Mouse (Mus musculus): ENCODE results near the gene Stk32c.

Gene Stk32c

DNA sequence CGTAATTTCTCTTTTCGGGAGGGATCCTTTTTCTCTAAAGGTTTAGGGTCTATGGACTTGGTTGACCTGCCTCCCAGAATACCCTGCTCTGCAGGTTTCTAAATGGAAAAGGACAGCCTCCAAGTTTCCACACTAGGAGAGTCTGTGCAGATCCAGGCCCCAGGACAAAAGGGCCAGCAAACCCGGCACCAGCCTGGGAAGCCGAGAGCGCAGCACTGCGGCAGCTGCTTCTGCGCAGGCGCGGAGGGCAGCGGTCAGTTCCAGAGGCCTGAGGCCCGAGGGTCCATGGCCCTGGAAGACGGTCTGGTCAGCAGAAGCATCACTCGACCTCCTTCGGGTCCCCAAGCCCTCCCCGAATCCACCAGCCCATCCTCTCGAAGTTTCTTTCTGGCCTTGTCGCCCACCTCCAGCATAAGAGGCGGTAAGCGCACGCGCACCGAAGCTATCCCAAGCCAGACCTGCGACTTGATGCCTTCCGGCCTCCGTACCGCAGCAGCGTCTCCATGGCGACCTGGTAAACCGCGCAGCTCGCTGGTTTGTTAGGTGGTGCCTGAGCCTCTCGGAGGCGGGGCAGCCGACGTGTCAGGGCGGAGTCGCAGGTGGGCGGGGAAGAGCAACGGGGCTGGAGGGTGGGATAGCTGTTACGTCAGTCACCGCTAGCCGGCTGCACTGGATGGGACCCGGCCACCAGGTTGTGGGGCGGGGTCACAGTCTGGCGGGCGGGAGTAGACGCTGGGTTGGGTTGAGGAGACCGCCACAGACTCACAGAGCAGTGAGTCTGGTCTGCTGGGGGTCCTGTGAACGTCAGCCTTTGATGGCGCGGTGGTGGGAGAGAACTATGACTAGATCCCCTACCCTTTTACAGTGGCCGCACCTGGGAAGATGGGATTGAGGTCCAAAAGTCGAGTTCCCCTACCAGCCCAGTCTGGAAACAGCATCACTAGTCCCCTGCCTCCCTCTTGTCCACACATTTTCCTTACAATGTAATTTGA is at the start of gene Stk32c, which contains the start of gene Lrrc27:
Stk32c (minus strand) TSS at position 554 of the 992 bp plus-strand sequence.
Lrrc27 (plus strand) TSS at position 235 of the 992 bp plus-strand sequence.
- peak; percentile 93 for DNase-seq (ENCODE audit: extremely low spot score, low read depth, low spot score)

DNA sequence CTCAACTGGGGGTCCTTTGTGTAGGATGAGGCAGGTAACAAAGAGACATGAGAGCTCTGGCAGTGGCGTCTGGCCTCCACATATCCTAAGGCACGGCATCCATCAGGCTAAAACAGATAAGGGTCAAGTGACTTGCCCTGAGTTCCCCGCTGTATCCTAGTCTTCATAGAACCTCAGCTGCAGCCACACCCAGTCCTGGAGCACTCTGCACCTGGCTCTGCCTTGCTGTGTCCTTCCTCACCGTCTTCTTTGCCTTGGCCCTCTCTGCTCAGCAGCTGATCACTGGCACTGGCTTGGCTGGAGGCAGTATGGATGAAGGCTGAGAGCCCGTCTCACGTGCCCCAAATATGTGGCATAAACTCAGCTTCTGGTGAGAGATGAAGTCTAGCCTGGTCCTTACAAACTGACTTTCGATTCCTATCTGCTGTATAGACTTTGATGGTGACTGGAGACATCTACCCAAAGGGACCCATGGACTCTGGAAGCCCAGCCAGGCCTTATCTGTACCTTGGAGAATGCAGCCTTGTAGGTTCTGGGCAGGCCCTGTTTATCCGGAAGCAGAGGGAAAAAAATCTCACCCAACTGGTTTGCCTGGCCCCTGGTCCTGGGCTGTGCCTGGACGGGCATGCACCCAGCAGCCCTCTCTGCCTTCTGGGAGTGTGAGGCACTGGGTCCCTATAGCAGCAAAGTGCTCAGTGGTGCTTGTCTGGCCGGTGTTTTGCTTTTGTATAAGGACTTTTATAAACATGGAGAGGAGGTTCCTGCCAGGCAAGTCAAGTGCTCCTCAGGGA is 44.8 kb upstream of the Stk32c start:
- no peak for DNase-seq (ENCODE audit: extremely low spot score, low read depth, low spot score)

DNA sequence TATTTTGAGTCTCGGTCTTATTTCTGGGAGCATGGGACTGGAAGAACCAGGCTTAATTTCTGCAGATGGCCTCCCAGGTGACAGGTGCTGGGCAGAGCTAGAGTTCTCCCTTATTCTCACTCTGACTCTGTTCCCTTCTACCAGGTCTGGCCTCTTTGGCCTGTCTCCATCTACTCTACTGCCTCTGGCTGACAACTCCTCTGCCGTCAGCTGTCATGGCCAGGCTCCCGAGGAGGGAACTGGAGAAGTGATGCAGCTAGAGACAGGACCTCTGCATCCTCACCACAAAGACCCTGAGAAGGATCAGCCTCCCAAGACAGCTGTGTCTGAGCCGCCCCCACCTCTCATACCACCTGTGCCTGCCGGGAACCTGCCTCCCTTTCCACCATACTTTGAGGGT is 41.5 kb upstream of the Stk32c start:
- no peak for DNase-seq (ENCODE audit: extremely low spot score, low read depth, low spot score)

DNA sequence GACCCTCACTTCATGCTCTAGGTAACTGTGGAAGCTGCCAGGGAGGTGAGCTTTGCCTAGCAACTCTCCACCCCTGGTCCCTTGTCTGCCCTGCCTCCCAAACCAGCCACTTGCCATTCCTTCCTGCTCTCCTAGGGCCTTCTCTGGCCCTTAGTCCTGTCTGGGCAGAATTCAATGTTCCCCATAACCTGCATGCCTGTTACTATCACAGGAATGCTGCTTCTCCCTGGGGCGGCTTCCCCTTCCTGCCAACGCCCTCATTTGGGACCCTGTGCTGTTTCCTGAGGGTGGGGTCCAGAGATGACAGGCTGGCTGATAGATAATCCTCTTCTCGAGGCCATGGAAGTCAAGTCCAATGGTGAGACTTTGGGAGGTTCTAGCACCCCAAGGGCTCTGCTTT is 40.4 kb upstream of the Stk32c start:
- DNase-seq (ENCODE audit: extremely low spot score, low read depth, low spot score) = no peak

DNA sequence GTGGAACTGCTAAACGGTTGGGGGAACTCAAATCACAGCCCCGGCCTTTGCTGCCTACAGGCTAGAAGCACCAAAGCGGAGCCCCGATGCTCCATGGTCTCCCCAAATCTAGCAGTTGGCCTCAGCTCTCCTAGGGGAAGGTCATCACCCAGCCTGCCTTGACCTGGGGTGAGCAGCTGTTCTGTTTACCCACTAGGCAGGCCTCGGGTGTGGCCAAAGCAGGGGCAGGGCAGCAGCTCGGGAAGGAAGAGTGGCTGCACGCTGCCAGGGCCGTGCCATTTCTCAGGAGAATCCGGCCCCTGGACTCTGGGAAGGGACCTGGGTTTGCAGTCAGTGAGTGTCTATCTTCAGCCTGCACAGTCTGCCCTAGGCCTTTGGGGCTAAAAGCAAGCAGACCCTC is 39.9 kb upstream of the Stk32c start:
- DNase-seq (ENCODE audit: extremely low spot score, low read depth, low spot score) = no peak

DNA sequence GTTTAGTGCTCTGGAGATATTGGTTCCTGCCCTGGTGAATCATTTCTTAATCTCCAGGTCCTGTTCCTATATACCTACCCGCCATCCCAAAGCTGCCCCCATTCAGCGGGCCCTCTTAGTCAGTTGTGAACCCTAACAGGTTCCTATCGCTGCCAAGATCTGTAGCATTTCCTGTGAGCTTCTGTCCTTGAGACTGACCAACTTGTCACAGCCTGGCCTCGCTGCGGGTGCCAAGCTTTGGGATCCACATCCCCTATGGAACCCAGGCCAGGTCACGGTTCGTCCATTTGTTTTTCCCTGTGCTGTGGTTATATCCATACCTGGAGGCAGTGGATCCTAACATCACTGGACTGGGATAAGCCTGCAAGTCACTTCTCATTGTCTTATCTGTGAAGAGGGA is 39.5 kb upstream of the Stk32c start:
- no peak for DNase-seq (ENCODE audit: extremely low spot score, low read depth, low spot score)

DNA sequence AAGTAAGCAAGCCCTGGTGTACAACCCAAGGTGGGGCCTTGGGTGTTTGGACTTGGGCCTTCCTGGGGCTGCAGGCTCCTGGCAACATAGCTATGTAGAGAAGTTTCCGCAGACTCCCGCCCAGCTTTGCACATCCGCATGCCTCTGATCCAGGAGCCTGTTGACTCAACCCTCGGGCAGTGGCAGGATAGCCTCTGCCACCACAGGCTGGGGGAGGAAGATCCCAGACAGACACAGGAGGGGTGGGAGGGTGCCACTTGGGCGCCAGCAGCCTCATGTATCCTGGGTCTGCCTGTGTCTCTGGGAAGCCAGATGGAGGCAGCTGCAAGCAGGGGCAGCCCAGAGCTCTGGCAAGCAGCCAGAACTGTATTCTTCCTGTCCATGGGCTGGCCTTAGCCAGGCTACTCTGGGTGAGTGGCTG is 38.8 kb upstream of the Stk32c start:
- DNase-seq (ENCODE audit: extremely low spot score, low read depth, low spot score) = no peak

DNA sequence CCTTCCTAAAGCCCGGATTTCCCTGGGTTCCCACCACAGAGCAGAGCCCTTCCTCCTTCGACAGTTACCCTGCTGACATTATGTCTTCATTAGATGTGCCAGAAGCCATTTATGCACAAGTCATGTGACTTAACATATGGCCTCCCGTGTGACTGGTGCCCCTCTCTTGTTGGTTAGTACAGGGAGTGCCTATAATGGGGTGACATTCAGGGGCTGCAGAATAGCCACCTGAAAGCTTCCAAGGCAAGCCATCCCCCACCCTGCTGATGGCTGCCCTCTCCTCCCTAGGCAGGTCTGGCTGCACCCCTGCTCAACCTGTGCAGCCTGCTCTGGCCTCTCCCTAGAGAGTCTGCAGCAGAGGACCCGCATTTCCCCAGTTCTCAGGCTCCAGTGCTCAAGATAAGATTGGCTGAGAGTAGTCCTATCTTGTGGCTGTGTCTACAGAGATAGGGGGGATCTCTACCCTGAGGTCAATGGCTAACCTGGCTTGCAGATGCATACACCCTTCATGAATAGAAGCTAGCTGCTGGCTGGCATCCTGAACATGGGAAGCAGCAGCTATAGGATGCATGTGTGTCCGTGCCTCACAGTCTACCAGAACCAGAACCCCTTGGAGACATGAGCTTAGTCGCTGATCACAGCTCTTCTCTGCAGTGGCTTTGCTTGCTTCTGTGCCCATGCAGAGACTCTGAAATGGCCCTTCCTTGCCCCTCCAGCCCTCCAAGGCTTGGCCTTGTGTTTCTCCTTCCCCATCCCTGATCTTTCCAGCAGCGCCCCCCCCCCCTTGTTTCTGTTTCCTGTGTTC is 36.5 kb upstream of the Stk32c start:
- DNase-seq (ENCODE audit: extremely low spot score, low read depth, low spot score) = no peak

DNA sequence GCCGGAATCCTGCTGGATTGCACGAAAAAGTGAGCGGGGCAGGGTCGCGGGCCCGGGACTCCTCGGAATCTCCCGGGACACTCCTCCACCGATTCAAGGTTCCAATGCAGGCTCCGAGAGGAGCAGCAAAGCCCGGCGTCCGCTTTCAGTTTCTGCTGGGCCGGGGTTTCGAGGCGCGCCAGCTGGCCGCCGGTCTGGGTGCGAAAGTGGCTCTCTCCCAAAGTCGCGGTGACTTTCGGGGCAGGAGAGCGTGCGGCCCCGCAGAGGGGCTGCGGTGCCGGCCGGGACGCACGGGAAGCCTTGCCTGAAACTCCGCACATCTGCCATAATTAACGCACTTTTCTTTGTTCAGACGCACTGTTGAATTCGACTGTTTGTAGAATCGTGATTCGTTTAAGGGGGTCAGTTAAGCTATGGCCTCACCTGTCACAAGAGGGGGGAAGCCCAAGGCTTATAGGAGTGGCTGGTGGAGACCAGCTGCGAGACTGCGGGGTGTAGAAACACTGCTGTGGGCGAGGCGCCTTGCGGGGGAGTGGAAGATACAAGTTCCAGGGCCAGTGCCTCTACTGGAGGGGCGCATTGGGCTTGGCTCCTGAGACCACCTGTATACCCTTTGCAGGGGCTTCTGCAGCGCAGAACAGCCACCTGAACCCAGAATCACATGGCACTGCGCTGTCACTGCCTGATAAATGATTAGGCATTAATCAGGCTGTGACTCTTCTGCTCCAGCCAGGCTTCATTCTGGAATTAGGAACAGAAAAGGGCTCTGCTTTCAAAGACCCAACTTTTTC is 35.7 kb upstream of the Stk32c start:
- no peak for DNase-seq (ENCODE audit: extremely low spot score, low read depth, low spot score)

DNA sequence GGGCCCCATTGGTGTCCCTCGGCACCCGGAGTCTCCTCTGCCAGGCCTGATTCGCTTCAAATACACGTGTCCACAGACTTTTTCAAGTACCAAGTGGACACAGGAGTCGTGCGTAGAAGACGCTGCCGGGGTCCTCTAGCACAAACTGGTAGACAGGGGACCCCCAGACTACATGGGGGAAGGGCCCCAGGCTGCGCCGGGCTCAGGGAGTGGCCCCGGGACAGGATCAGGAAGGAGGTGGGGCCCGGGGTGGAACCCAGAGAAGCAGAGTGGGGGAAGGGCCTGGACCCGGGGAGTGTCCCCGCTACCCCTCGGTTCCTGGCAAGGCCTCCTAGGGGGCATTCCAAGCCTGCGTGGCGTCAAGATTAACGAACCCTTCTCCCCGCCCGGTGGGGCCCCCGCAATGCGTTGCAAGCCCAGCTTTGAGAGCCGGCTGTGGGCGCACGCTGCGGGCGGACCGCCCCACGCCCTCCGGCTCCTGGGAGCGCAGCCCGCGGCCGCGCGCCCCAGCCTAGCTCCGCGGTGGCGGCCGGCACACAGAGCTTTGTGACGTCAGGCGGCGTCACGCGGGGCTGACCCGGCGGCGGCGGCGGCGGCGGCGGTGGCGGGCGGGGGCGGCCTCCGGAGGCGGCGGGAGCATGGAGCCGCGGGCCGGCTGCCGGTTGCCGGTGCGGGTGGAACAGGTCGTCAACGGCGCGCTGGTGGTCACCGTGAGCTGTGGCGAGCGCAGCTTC is 34.9 kb upstream of the Stk32c start, which contains the start of gene Pwwp2b:
Pwwp2b (plus strand) TSS at position 602 of the 734 bp plus-strand sequence.
- no peak for DNase-seq (ENCODE audit: extremely low spot score, low read depth, low spot score)

DNA sequence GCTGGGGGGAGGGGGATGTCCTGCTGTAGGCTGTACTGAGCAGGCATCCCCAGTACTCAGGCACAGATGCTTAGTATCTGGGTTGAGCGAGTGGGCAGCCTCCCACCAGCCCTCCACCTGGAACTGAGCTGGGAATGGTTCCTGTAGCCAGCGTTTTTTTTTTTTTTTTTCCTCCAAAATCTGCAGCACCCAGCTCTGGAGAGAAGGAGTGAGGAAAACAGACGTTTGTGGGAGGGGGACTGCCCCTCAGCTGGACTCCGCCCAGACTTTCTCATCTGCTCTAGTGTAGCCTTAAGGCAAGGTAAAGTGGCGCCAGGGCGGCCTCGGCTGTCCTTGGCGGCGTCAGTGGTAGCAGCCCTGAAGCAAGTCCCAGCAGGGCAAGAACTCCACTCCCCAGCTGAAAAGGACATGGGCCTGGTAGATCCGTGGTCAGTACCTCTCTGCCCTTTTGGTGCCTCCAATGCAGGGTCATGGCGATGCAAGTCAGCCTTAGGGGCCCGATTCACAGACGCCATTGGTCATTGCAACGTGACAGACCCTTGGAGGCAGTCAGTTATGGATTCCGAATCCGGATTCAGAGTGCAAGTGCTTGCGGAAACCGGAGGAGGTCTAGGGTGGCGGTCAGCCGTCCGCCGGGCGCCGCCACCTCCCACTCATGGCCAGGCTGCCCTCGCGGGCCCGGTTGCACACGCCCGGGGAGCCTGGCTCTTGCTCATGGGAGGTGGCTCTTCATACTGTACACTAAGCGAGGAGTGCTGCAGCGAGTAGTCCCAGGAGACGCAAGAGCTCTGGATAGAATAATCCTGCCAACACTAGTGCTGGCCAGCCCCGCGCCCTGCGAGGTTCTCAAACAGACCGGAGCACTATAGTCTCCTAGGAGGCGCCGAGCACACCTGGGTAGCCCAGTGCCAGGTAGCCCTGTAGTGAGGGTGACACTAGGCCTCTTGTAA is 34.1 kb upstream of the Stk32c start:
- DNase-seq (ENCODE audit: extremely low spot score, low read depth, low spot score) = no peak

DNA sequence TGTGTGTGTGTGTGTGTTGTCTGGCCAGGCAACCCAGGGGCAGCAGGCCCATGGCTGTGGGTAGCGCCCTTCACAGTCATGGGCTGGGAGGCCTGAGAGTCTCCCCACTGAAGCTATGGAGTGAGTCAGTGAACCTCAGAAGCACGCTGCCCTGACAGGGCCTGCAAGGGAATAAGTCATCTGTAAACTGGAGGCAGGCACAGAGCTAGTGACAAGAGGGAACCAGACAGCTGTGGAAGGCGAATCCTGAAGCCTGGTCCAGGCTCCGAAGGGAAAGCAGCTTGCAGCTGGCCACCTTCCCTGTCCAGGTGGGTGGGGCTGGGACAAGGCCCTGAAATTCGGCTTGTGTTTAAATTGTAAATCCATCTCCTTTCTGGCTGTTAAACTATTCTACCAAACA is 33.0 kb upstream of the Stk32c start:
- no peak for DNase-seq (ENCODE audit: extremely low spot score, low read depth, low spot score)

DNA sequence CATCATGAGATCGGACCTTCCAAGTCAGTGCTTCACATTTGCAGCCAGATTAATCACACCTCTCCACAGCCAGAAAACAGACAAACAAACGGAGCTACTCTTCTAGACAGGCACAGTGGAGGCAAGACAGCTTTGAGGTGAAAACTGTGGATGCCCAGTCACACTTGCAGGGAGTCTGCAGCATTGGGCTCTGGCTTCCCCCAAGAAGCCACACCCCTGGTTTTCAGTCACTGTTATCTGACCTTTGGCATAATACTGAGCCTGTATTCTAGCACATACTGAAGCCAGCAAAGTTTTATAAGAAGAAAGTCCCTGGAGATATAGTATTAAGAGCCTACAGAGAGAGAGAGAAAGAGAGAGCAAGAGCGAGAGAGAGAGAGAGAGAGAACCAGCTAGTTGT is 26.3 kb upstream of the Stk32c start:
- no peak for DNase-seq (ENCODE audit: extremely low spot score, low read depth, low spot score)

DNA sequence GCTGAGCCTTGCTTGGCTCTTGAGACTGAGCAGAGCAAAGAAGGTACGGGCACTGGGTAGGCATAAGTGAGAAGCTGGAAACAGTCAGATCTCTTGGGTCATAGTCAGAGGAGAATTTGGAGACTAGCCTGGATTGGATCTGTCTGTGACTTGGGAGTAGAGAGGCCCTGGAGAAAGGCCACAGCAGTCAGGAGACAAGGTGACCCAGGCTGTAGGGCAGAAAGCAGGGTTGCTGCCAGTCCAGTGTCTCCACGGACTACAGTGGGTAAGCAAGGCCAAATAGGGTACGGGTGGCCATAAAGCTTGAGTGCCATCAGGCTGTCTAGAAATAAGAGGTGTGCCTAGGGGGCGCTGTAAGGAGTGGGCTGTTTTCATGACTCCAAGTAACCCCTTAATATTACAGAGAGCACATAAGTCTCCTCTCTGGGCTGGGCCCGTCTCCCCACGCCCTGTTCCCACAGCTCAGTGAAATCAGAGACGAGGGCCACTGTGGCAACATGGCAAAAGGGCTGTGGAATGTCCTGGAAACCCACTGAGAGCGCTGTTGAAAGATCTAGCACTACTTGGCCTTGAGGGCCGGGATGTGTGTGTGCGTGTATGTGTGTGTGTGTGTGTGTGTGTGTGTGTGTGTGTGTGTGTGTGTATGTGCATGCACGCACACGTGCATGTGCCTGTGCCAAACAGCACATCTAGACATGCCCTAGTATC is 22.7 kb upstream of the Stk32c start:
- DNase-seq (ENCODE audit: extremely low spot score, low read depth, low spot score) = no peak

DNA sequence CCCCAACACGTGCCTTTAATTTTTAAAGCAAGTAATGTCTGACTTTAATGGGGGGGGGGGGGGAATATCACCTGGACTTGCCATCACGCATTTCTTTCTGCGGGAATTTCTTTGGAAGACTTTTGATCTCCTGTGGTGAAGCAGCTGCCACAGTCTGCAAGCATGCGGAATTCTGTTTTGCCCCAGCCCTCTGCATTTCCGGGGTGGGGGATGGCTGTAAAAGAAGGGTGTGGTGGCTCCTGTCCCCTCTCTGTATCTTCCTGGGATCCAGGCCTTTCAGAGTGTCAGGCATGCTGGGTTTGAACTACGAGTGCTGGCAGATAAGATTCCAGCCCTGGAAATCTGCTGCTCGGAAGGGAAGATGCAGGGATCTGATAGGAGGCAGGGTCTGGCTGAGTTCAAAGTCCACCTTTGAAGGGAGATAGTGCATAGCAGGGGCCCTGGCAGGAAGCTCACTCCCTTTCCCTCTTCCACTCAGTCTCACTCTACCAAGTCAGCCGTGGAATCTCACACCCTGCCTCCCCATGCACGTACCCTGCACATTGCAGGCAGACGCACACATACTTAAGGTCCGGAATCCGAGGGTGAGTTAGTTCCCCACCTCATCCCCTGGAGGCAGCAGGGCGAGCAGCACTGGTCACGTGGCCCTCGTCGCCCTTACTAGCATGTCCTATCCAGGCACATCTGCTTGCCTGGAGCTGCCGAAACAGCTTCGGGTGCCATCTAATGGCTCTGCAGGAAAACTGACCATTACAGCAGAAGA is 21.5 kb upstream of the Stk32c start:
- DNase-seq (ENCODE audit: extremely low spot score, low read depth, low spot score) = no peak

DNA sequence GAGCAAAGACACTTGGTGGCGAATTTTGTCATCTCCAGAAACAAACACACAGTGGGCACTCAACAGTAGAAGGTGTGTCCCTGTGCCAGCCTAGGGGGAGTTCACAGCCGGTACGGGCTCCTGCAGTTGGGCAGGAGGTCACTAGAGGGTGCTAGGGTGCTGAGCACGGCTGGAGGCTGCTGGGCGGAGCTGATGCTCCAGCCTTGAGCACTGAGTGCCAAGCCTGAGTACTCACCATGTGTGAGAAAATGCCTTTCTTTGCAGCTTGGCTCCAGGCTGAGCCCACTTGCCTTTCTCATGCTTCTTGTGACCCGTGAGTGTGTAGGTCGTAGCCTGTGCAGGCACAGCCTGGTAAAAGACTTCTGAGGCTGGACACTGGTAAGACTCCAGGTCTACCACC is 20.6 kb upstream of the Stk32c start:
- peak; percentile 52 for DNase-seq (ENCODE audit: extremely low spot score, low read depth, low spot score)

DNA sequence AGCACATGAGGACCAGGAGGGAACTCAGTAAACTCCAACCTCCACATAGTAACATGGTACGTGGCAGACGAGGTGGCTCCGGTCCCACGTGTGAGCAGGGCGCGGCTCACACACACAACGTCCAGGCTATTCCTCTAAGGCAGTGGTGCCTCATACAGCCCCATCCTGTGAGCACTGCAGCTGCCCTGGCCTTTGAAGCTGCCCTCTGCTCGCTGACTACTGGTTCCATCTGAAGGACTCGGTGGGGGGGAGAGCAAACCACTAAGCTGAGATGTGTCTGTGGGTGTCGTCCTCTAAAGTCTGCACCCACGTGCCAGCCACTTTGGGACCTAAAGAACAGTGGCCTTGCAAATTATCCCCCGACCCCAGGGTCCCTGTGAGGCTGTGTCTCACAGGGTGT is 17.1 kb upstream of the Stk32c start:
- DNase-seq (ENCODE audit: extremely low spot score, low read depth, low spot score) = no peak

Measured in hindlimb bud, embryonic 11.5 days (tissue).